Mouse (Mus musculus): ENCODE data around the gene Tmem150a. TPM values are rescaled to one million over a fixed set of nuclear protein-coding genes. Genes with fewer than 3 reads are reported as not detected.

Gene Tmem150a
- polyA plus RNA-seq, 1 experiment = 19.4 TPM

GRCm38 (mm10) chr6:72369557-72369956, 14.3 kb downstream of the Tmem150a start:
- no peak for DNase-seq
- H3K27ac ChIP-seq (ENCODE audit: control insufficient read depth, insufficient read depth, low read length) = no peak overlapping the region
- H3K27me3 ChIP-seq (ENCODE audit: control insufficient read depth, insufficient read depth, low read length) = no peaks in the 10 kb centered on the region
- H3K4me1 ChIP-seq (replicated peaks; ENCODE audit: control insufficient read depth, insufficient read depth, low read length) = peaks cover 7% of the 10 kb centered on the region
- WGBS = 94% methylated on average over 4 of the region's 4 CpGs
- TF ChIP-seq CTCF (IDR thresholded peaks at IDR 0.05; ENCODE audit: borderline replicate concordance, control insufficient read depth, extremely low read depth, insufficient read depth, low read length, poor library complexity) (no peak), POLR2A (IDR thresholded peaks at IDR 0.05; ENCODE audit: control insufficient read depth, extremely low read depth, insufficient read depth, low read length, poor library complexity) (no peak)
- no peaks in the 10 kb centered on the region for H3K36me3 ChIP-seq (ENCODE audit: control insufficient read depth, insufficient read depth, low read length)
- no peak overlapping the region for H3K4me3 ChIP-seq (ENCODE audit: control insufficient read depth, insufficient read depth, low read length)

GRCm38 (mm10) chr6:72370091-72370490, 14.8 kb downstream of the Tmem150a start:
- Histone ChIP-seq H3K27ac (ENCODE audit: control insufficient read depth, insufficient read depth, low read length) (no peak overlapping the region), H3K36me3 (ENCODE audit: control insufficient read depth, insufficient read depth, low read length) (no peaks in the 10 kb centered on the region), H3K4me3 (ENCODE audit: control insufficient read depth, insufficient read depth, low read length) (no peak overlapping the region), H3K27me3 (ENCODE audit: control insufficient read depth, insufficient read depth, low read length) (no peaks in the 10 kb centered on the region), H3K4me1 (replicated peaks; ENCODE audit: control insufficient read depth, insufficient read depth, low read length) (peaks cover 11% of the 10 kb centered on the region)
- TF ChIP-seq POLR2A (IDR thresholded peaks at IDR 0.05; ENCODE audit: control insufficient read depth, extremely low read depth, insufficient read depth, low read length, poor library complexity) = no peak
- TF ChIP-seq CTCF (IDR thresholded peaks at IDR 0.05; ENCODE audit: borderline replicate concordance, control insufficient read depth, extremely low read depth, insufficient read depth, low read length, poor library complexity) = no peak
- DNase-seq = no peak
- 90% methylated on average over 12 of the region's 12 CpGs for WGBS

GRCm38 (mm10) chr6:72371147-72371546, 15.9 kb downstream of the Tmem150a start:
- H3K4me1 ChIP-seq (replicated peaks; ENCODE audit: control insufficient read depth, insufficient read depth, low read length) = peaks cover 15% of the 10 kb centered on the region
- no peak overlapping the region for H3K4me3 ChIP-seq (ENCODE audit: control insufficient read depth, insufficient read depth, low read length)
- no peak for DNase-seq
- no peak overlapping the region for H3K27ac ChIP-seq (ENCODE audit: control insufficient read depth, insufficient read depth, low read length)
- no peaks in the 10 kb centered on the region for H3K27me3 ChIP-seq (ENCODE audit: control insufficient read depth, insufficient read depth, low read length)
- TF ChIP-seq POLR2A (IDR thresholded peaks at IDR 0.05; ENCODE audit: control insufficient read depth, extremely low read depth, insufficient read depth, low read length, poor library complexity) (no peak), CTCF (IDR thresholded peaks at IDR 0.05; ENCODE audit: borderline replicate concordance, control insufficient read depth, extremely low read depth, insufficient read depth, low read length, poor library complexity) (no peak)
- WGBS = 93% methylated on average over 5 of the region's 5 CpGs
- H3K36me3 ChIP-seq (ENCODE audit: control insufficient read depth, insufficient read depth, low read length) = no peaks in the 10 kb centered on the region

GRCm38 (mm10) chr6:72371571-72371970, 16.3 kb downstream of the Tmem150a start:
- no peaks in the 10 kb centered on the region for H3K27me3 ChIP-seq (ENCODE audit: control insufficient read depth, insufficient read depth, low read length)
- H3K27ac ChIP-seq (ENCODE audit: control insufficient read depth, insufficient read depth, low read length) = no peak overlapping the region
- TF ChIP-seq POLR2A (IDR thresholded peaks at IDR 0.05; ENCODE audit: control insufficient read depth, extremely low read depth, insufficient read depth, low read length, poor library complexity) = no peak
- no peak for TF ChIP-seq CTCF (IDR thresholded peaks at IDR 0.05; ENCODE audit: borderline replicate concordance, control insufficient read depth, extremely low read depth, insufficient read depth, low read length, poor library complexity)
- WGBS = 88% methylated on average over 1 of the region's 1 CpGs
- DNase-seq = no peak
- H3K36me3 ChIP-seq (ENCODE audit: control insufficient read depth, insufficient read depth, low read length) = no peaks in the 10 kb centered on the region
- H3K4me3 ChIP-seq (ENCODE audit: control insufficient read depth, insufficient read depth, low read length) = no peak overlapping the region
- peaks cover 13% of the 10 kb centered on the region for H3K4me1 ChIP-seq (replicated peaks; ENCODE audit: control insufficient read depth, insufficient read depth, low read length)

- no peak for DNase-seq
- Histone ChIP-seq H3K27me3 (ENCODE audit: control insufficient read depth, insufficient read depth, low read length) (no peaks in the 10 kb centered on the region), H3K4me1 (replicated peaks; ENCODE audit: control insufficient read depth, insufficient read depth, low read length) (peaks cover 13% of the 10 kb centered on the region), H3K36me3 (ENCODE audit: control insufficient read depth, insufficient read depth, low read length) (no peaks in the 10 kb centered on the region), H3K27ac (ENCODE audit: control insufficient read depth, insufficient read depth, low read length) (no peak overlapping the region), H3K4me3 (ENCODE audit: control insufficient read depth, insufficient read depth, low read length) (no peak overlapping the region)
- 97% methylated on average over 4 of the region's 4 CpGs for WGBS
- no peak for TF ChIP-seq CTCF (IDR thresholded peaks at IDR 0.05; ENCODE audit: borderline replicate concordance, control insufficient read depth, extremely low read depth, insufficient read depth, low read length, poor library complexity)
- TF ChIP-seq POLR2A (IDR thresholded peaks at IDR 0.05; ENCODE audit: control insufficient read depth, extremely low read depth, insufficient read depth, low read length, poor library complexity) = no peak
These were observed 17.9 kb downstream of the Tmem150a start for GRCm38 (mm10) chr6:72373184-72373583.

GRCm38 (mm10) chr6:72374206-72374605, 19.0 kb downstream of the Tmem150a start:
- DNase-seq = no peak
- WGBS = 69% methylated on average over 7 of the region's 7 CpGs
- Histone ChIP-seq H3K36me3 (ENCODE audit: control insufficient read depth, insufficient read depth, low read length) (no peaks in the 10 kb centered on the region), H3K27ac (ENCODE audit: control insufficient read depth, insufficient read depth, low read length) (no peak overlapping the region), H3K27me3 (ENCODE audit: control insufficient read depth, insufficient read depth, low read length) (no peaks in the 10 kb centered on the region), H3K4me1 (replicated peaks; ENCODE audit: control insufficient read depth, insufficient read depth, low read length) (peaks cover 13% of the 10 kb centered on the region), H3K4me3 (ENCODE audit: control insufficient read depth, insufficient read depth, low read length) (no peak overlapping the region)
- no peak for TF ChIP-seq CTCF (IDR thresholded peaks at IDR 0.05; ENCODE audit: borderline replicate concordance, control insufficient read depth, extremely low read depth, insufficient read depth, low read length, poor library complexity)
- TF ChIP-seq POLR2A (IDR thresholded peaks at IDR 0.05; ENCODE audit: control insufficient read depth, extremely low read depth, insufficient read depth, low read length, poor library complexity) = no peak

All from thymus, adult 2 months (tissue).